Mouse (Mus musculus) lung, embryonic 16.5 days (tissue): ENCODE data around the gene Idh3a. TPM values are rescaled to one million over a fixed set of nuclear protein-coding genes. Genes with fewer than 3 reads are reported as not detected.
"Not testable (repeated sequence)": the region's sequence is repeated elsewhere in the genome, so short reads cannot be mapped to it uniquely, and the experiment has no call there.

Source experiments
- ATAC-seq: fragments of 200-750 bp; cut with Nextera tagmentation; 2 replicates; pipeline ENCODE4 v1.8.0; 2017; ENCODE audit warnings: low read depth, mild to moderate bottlenecking, moderate library complexity
- H3K27ac ChIP-seq: fragments of 300-500 bp; sonication (generic); 2 replicates; pipeline ENCODE4 v1.5.1; 2014; ENCODE audit warnings: mild to moderate bottlenecking, control low read depth, low read length
- H3K27me3 ChIP-seq: fragments of 300-500 bp; sonication (generic); 2 replicates; pipeline ENCODE4 v1.6.1; 2014; ENCODE audit warnings: low read depth, low read length, mixed read lengths; ENCODE audit not compliant: control insufficient read depth, insufficient read depth
- H3K36me3 ChIP-seq: fragments of 300-500 bp; sonication (generic); 2 replicates; pipeline ENCODE4 v1.6.1; 2014; ENCODE audit warnings: low read length; ENCODE audit not compliant: control insufficient read depth, insufficient read depth
- H3K4me1 ChIP-seq: fragments of 300-500 bp; sonication (generic); replicated peaks from 2 replicates; pipeline ENCODE4 v1.6.1; 2014; ENCODE audit warnings: low read length, mixed read lengths; ENCODE audit not compliant: control insufficient read depth, insufficient read depth
- H3K4me2 ChIP-seq: fragments of 300-500 bp; sonication (generic); 2 replicates; pipeline ENCODE4 v1.6.1; 2014; ENCODE audit warnings: low read depth, low read length, control low read depth
- H3K4me3 ChIP-seq: fragments of 300-500 bp; sonication (generic); 2 replicates; pipeline ENCODE4 v1.5.1; 2014; ENCODE audit warnings: mild to moderate bottlenecking, low read length, control low read depth
- H3K9ac ChIP-seq: fragments of 300-500 bp; sonication (generic); 2 replicates; pipeline ENCODE4 v1.6.1; 2014; ENCODE audit warnings: low read length, control low read depth
- H3K9me3 ChIP-seq: fragments of 300-500 bp; sonication (generic); 2 replicates; pipeline ENCODE4 v1.6.1; 2016; ENCODE audit warnings: low read length; ENCODE audit not compliant: control insufficient read depth
- WGBS: fragments of 180-500 bp; shearing (Covaris S2); extraction: QIAGEN DNeasy Blood & Tissue Kit; methylation state at CpG from one replicate; pipeline ENCODE4 v1.1.7; 2014; 5-methylcytosine and 5-hydroxymethylcytosine counted together
- polyA plus RNA-seq: library from polyadenylated mRNA; unstranded; fragments of >200 nt; fragmentation: Nextera tagmentation; extraction: Ambion mirVana; gene quantifications from 2 replicates; pipeline ENCODE4 v1.2.1, GENCODE M21; 2015

Gene Idh3a
- polyA plus RNA-seq, 1 experiment from 2014 or later = 100 TPM

DNA sequence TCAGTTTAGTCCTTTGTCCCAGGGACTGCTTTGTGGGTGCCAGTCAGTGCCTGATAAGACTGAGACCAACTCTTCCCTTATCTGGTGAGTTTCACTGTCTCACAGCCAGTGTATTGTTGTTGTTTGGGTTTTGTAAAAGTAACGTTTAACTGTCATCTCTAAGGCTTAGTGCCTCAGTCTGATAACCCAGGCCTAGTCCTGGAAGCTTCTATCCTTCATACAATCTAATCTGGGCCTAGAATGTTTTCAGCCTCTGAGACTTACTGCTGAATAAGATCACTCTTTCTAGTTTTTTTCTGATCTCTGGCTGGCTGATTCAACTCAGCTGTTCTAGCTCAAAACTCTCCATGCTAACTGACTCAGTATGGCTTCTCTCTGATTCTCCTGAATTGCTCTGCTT lies 2.4 kb upstream of the Idh3a start:
- ATAC-seq = no peak
- H3K4me3 ChIP-seq = no peak overlapping the region

DNA sequence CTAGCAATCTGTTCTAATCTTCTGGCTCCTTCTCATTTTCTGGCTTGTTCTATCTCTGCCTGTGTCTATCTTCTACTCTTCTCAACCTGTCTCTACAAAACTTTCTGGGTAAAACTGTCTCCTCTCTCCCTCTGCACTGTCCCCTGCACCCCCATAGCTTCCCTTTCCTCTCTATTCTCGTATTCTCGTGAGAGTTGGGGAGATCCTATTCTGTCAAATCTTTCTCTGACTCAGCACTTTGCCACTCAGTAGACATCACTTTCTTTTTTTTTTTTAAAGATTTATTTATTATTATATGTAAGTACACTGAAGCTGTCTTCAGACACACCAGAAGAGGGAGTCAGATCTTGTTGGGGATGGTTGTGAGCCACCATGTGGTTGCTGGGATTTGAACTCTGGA lies 2.0 kb upstream of the Idh3a start:
- not testable (repeated sequence) for H3K9ac ChIP-seq, H3K27ac ChIP-seq, H3K27me3 ChIP-seq, H3K4me1 ChIP-seq, H3K4me2 ChIP-seq, H3K9me3 ChIP-seq, H3K36me3 ChIP-seq, H3K4me3 ChIP-seq, ATAC-seq
- 61% methylated on average over 2 of the region's 2 CpGs for WGBS

More for the DNA sequence above, 2.4 kb upstream of the Idh3a start:
- peaks cover 10% of the 10 kb centered on the region for H3K4me1 ChIP-seq
- no peak overlapping the region for H3K4me2 ChIP-seq
- no peaks in the 10 kb centered on the region for H3K27me3 ChIP-seq
- H3K36me3 ChIP-seq = no peaks in the 10 kb centered on the region
- H3K9me3 ChIP-seq = no peaks in the 10 kb centered on the region
- H3K9ac ChIP-seq = no peak overlapping the region
- no peak overlapping the region for H3K27ac ChIP-seq
- 29% methylated on average over 1 of the region's 1 CpGs for WGBS

DNA sequence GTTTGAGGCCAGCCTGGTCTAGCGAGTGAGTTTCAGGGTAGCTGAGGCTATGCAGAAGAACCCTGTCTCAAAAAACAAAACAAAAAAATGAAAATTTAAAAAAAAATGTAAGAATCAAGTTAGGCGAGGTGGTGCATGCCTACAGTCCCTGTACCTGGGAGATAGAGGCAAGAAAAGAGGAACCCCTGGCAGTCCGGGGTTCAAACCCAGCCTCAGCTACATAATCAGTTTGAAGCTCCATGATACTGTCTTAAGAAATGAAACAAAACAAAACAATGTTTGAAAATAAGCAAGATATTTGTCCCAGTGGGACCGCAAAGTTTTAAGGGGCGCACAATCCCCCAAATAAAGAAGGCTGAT lies 315 bp upstream of the Idh3a start:
- peaks cover 2% of the 10 kb centered on the region for H3K36me3 ChIP-seq
- H3K9ac ChIP-seq = peak overlapping the region; percentile 51
- H3K27ac ChIP-seq = no peak overlapping the region
- ATAC-seq = no peak
- H3K27me3 ChIP-seq = no peaks in the 10 kb centered on the region
- H3K4me3 ChIP-seq = peak overlapping the region; percentile 77
- 30% methylated on average over 5 of the region's 5 CpGs for WGBS
- no peaks in the 10 kb centered on the region for H3K9me3 ChIP-seq
- peaks cover 10% of the 10 kb centered on the region for H3K4me1 ChIP-seq
- H3K4me2 ChIP-seq = peak overlapping the region; percentile 79

DNA sequence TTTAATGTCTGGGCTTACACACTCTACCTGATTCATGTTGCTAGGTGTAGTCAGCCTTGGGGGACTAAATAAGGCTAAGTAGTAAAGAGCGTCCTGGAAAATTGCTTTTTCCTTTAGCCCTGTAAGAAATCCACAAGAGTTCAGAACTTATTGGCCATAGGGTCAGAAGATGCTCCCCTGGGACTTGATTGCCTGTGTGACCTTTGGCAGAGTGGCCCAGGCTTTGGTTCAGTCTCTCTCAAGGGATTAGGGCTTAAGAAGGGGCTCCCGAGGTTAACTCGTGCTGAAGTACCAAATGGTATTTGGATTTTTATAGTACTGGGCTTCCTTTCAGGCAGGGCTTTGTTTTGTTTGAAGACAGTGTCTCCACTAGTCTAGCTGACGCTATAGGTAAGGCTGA lies 1.7 kb downstream of the Idh3a start:
- no peak overlapping the region for H3K4me3 ChIP-seq
- H3K9ac ChIP-seq = no peak overlapping the region
- 68% methylated on average over 4 of the region's 4 CpGs for whole genome bisulfite sequencing
- H3K27ac ChIP-seq = no peak overlapping the region
- peaks cover 10% of the 10 kb centered on the region for H3K4me1 ChIP-seq
- H3K9me3 ChIP-seq = no peaks in the 10 kb centered on the region
- H3K4me2 ChIP-seq = no peak overlapping the region
- H3K36me3 ChIP-seq = peaks cover 3% of the 10 kb centered on the region
- no peaks in the 10 kb centered on the region for H3K27me3 ChIP-seq
- ATAC-seq = no peak

DNA sequence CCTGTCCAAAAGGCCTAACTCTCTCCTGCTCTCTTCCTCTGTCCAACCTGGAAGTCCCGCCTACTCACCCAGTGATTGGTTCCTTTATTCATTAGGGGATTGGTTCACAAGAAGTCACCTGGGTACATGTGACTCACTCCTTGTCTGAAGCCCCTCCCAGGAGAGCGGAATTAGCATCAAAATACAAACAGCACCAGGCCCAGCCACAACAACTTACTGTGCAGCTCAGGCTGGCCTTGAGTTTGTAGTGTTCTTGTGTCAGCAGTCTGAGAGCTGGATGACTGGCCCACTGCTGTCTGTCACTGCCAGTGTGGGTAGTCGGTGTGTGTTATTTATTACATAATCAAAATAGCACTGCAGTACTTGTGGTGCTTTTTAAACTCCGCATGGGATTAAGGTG lies 7.5 kb downstream of the Idh3a start:
- H3K4me2 ChIP-seq, H3K9me3 ChIP-seq, H3K27me3 ChIP-seq, ATAC-seq, H3K27ac ChIP-seq, H3K4me1 ChIP-seq, H3K9ac ChIP-seq, H3K4me3 ChIP-seq: not testable (repeated sequence)
- peaks cover 38% of the 10 kb centered on the region for H3K36me3 ChIP-seq
- WGBS = 84% methylated on average over 4 of the region's 4 CpGs

DNA sequence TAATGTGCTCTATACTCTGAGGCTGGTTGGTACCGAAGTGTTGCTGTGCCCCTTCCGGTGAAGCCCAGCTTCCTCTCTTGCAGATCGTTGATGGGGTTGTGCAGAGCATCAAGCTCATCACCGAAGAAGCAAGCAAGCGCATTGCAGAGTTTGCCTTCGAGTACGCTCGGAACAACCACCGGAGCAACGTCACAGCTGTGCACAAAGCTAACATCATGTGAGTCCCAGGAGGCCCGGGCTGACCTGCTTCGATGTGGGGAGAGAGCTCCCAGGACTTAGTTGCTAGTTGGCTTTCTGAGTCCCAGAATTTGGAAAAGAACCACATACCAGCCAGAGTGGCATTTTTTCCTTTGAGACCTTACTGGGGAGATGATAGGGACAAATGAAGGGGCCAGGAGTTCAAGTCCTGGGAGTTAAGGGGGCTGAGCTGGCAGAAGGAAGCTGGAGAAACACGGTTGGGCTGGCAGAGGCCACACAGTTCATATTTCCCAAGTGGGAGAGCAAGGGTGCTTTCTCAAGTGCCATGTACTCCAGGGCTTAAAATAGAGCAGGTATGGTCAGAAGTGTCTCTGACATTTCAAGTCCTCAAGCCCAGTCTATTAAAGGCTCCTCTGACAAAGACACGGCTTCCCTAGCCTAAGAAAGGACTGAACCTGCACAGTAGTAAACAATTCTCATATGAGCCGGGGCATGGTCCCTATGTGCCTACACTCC lies 10.8 kb downstream of the Idh3a start:
- H3K4me3 ChIP-seq = no peak overlapping the region
- no peak overlapping the region for H3K9ac ChIP-seq
- H3K27me3 ChIP-seq = no peaks in the 10 kb centered on the region
- no peaks in the 10 kb centered on the region for H3K4me1 ChIP-seq
- H3K4me2 ChIP-seq = no peak overlapping the region
- peaks cover 41% of the 10 kb centered on the region for H3K36me3 ChIP-seq
- H3K9me3 ChIP-seq = no peaks in the 10 kb centered on the region
- 92% methylated on average over 15 of the region's 15 CpGs for WGBS
- H3K27ac ChIP-seq = no peak overlapping the region
- no peak for ATAC-seq

DNA sequence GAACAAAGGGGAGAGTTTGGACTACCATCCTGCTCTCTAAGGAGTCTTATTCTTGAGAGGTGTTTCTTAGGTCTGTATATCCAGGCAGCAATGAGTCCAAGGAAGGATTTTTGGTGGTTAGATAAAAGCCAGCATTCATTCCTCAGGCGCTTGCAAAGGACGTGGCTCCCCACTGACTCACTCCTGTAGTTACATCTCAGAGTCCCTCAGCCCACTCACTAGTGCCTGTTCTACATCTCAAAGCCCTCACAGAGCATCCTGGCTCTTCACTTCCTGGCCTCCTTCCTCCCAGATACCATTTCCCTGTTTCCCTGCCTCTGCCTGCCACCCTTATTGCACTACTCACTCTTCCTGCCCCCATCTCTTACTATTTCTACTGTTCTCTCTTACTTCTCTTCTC lies 16.3 kb downstream of the Idh3a start:
- WGBS = 90% methylated on average over 2 of the region's 2 CpGs
- H3K9ac ChIP-seq = no peak overlapping the region
- no peak for ATAC-seq
- no peaks in the 10 kb centered on the region for H3K9me3 ChIP-seq
- H3K4me2 ChIP-seq = no peak overlapping the region
- H3K27me3 ChIP-seq = no peaks in the 10 kb centered on the region
- no peaks in the 10 kb centered on the region for H3K4me1 ChIP-seq
- no peak overlapping the region for H3K4me3 ChIP-seq
- H3K27ac ChIP-seq = no peak overlapping the region
- H3K36me3 ChIP-seq = peaks cover 11% of the 10 kb centered on the region

DNA sequence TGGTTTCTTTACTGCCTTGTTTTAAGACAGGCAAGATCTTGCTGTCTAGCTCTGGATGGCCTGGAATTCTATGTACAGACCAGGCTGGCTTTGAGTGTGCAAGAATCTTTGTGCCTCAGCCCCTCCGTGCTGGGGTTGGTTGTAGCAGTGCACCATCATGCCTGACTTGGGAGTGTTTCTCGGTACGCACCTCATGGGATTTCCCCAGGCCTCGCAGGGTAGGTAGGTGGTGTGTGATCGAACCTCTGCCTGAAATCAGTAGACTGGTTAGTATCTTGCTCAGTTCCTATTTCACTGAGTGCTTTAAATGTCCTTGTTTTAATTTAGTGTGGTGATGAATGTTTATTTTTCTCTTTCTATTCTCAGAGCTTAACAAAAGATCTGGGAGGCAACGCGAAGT lies 16.8 kb downstream of the Idh3a start:
- H3K36me3 ChIP-seq = peaks cover 9% of the 10 kb centered on the region

DNA sequence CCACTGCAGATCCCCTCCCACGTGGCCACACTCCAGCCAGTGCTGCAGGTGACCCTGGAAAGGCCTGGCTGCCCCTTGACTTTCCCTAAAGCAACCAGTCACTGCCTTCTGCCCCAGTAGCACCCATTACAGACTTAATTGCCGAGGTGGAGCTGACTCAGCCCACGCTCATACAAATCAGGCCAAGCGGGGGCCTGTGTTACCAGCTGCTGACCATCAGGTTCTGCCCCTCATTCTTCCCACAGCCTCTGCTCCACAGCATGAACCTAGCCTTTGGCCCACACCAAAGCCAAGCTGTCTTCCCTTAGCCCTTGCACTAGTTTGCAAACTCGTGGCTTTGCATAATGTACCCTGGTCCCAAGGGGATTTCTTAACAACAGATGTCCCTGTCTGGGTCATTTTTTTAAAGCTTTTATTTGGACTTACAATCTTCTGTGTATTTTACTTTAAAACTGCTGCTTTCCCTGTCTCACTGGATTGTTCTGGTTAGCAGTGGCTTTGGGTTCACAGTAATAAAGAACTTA lies 18.1 kb downstream of the Idh3a start:
- H3K9me3 ChIP-seq = no peaks in the 10 kb centered on the region
- no peak overlapping the region for H3K9ac ChIP-seq
- no peak overlapping the region for H3K27ac ChIP-seq
- no peaks in the 10 kb centered on the region for H3K4me1 ChIP-seq
- no peaks in the 10 kb centered on the region for H3K27me3 ChIP-seq
- H3K36me3 ChIP-seq = peaks cover 5% of the 10 kb centered on the region
- no peak overlapping the region for H3K4me2 ChIP-seq
- ATAC-seq = no peak
- WGBS = 77% methylated on average over 5 of the region's 5 CpGs
- H3K4me3 ChIP-seq = no peak overlapping the region

More for the DNA sequence above, 16.8 kb downstream of the Idh3a start:
- H3K27me3 ChIP-seq = no peaks in the 10 kb centered on the region
- H3K4me3 ChIP-seq = no peak overlapping the region
- no peak overlapping the region for H3K27ac ChIP-seq
- H3K4me2 ChIP-seq = no peak overlapping the region
- 85% methylated on average over 7 of the region's 7 CpGs for WGBS
- H3K9ac ChIP-seq = no peak overlapping the region
- H3K4me1 ChIP-seq = no peaks in the 10 kb centered on the region
- no peak for ATAC-seq
- no peaks in the 10 kb centered on the region for H3K9me3 ChIP-seq
